Mouse (Mus musculus) CH12.LX (cell line): ENCODE results near the gene Arl15. TPM values are rescaled to one million over a fixed set of nuclear protein-coding genes. Genes with fewer than 3 reads are reported as not detected.

Experiments
- DNase-seq: peaks from one replicate; pipeline ENCODE4 v3.0.0-alpha.2; 2013; ENCODE audit errors: extremely low read depth
- H3K27ac ChIP-seq: 2 replicates; pipeline ENCODE4 v1.5.1; 2012; ENCODE audit warnings: low read depth, mild to moderate bottlenecking, control low read depth, moderate library complexity; ENCODE audit not compliant: insufficient read depth
- H3K27me3 ChIP-seq: replicated peaks from 2 replicates; pipeline ENCODE3; 2012; ENCODE audit warnings: inconsistent platforms
- H3K36me3 ChIP-seq, 2 experiments: replicated peaks in 1 of 2; 2 replicates each; pipeline versions ENCODE3 to v1.6.1; 2012; ENCODE audit warnings: inconsistent platforms in 1 of 2, low read length in 1 of 2, mild to moderate bottlenecking in 1 of 2, mixed read lengths in 1 of 2, moderate library complexity in 1 of 2; ENCODE audit not compliant: control insufficient read depth in 1 of 2, insufficient read depth in 1 of 2
- H3K4me1 ChIP-seq, 2 experiments: 2 replicates each; pipeline ENCODE4 v1.6.1; 2012; ENCODE audit warnings: inconsistent platforms in 1 of 2, moderate library complexity in 1 of 2; ENCODE audit not compliant: insufficient read depth in 2 of 2, control insufficient read depth in 1 of 2
- H3K4me2 ChIP-seq: 2 replicates; pipeline ENCODE4 v1.6.1; 2012; ENCODE audit warnings: low read depth, mild to moderate bottlenecking, control low read depth; ENCODE audit not compliant: poor library complexity, insufficient read depth, severe bottlenecking
- H3K4me3 ChIP-seq, 3 experiments: fragments of 150-350 bp in 1 of 3; sonication (generic) in 1 of 3; replicated peaks in 1 of 3; 2 replicates each; pipeline versions ENCODE3 to v1.5.1; 2011 to 2012; ENCODE audit warnings: low read depth in 2 of 3, low read length in 2 of 3, mild to moderate bottlenecking in 2 of 3, moderate library complexity in 2 of 3, control low read depth in 1 of 3, improper control_type of control experiment in 1 of 3, inconsistent platforms in 1 of 3, mixed read lengths in 1 of 3; ENCODE audit not compliant: poor library complexity in 1 of 3
- H3K79me2 ChIP-seq: replicated peaks from 2 replicates; pipeline ENCODE4 v1.6.1; 2012; ENCODE audit warnings: mild to moderate bottlenecking, moderate library complexity; ENCODE audit not compliant: control insufficient read depth, poor library complexity, insufficient read depth, severe bottlenecking; ENCODE audit errors: extremely low read depth
- H3K9ac ChIP-seq: 2 replicates; pipeline ENCODE4 v1.6.1; 2012; ENCODE audit warnings: low read depth, mild to moderate bottlenecking, control low read depth, moderate library complexity; ENCODE audit not compliant: insufficient read depth
- H3K9me3 ChIP-seq: replicated peaks from 2 replicates; pipeline ENCODE3; 2012; ENCODE audit warnings: low read length, inconsistent platforms, mixed read lengths
- CHD1 ChIP-seq: IDR thresholded peaks from 2 replicates; pipeline ENCODE4 v1.6.1; 2012; ENCODE audit warnings: low read depth, low read length, improper control_type of control experiment, inconsistent platforms
- CTCF ChIP-seq, 2 experiments: IDR thresholded peaks in 1 of 2; conservative IDR thresholded peaks in 1 of 2; 2 replicates each; pipeline ENCODE4 v1.5.1; 2011 to 2012; ENCODE audit warnings: low read depth in 2 of 2, low read length in 2 of 2, improper control_type of control experiment in 1 of 2, inconsistent platforms in 1 of 2, mild to moderate bottlenecking in 1 of 2, moderate library complexity in 1 of 2
- E2F4 ChIP-seq: IDR thresholded peaks from 2 replicates; pipeline ENCODE4 v1.6.1; 2011; ENCODE audit warnings: low read depth, low read length, improper control_type of control experiment; ENCODE audit not compliant: insufficient replicate concordance
- IRF4 ChIP-seq: IDR thresholded peaks from 2 replicates; pipeline ENCODE4 v1.6.1; 2014; ENCODE audit warnings: low read depth, mild to moderate bottlenecking, inconsistent platforms, low read length, improper control_type of control experiment
- JUN ChIP-seq: IDR thresholded peaks from 2 replicates; pipeline ENCODE4 v1.6.1; 2011; ENCODE audit warnings: low read depth, mild to moderate bottlenecking, low read length, improper control_type of control experiment, moderate library complexity; ENCODE audit not compliant: insufficient read depth
- JUND ChIP-seq: conservative IDR thresholded peaks from 2 replicates; pipeline ENCODE4 v1.6.1; 2011; ENCODE audit warnings: low read depth, low read length, improper control_type of control experiment
- MAX ChIP-seq: IDR thresholded peaks from 2 replicates; pipeline ENCODE4 v1.6.1; 2011; ENCODE audit warnings: low read length, improper control_type of control experiment
- MAZ ChIP-seq: IDR thresholded peaks from 2 replicates; pipeline ENCODE4 v1.6.1; 2012; ENCODE audit warnings: low read depth, mild to moderate bottlenecking, inconsistent platforms, low read length, improper control_type of control experiment, moderate library complexity
- MXI1 ChIP-seq: IDR thresholded peaks from 2 replicates; pipeline ENCODE4 v1.6.1; 2011; ENCODE audit warnings: mild to moderate bottlenecking, low read depth, low read length, improper control_type of control experiment
- MYC ChIP-seq: IDR thresholded peaks from 2 replicates; pipeline ENCODE4 v1.6.1; 2011; ENCODE audit warnings: low read depth, mild to moderate bottlenecking, improper control_type of control experiment, low read length
- NELFE ChIP-seq: IDR thresholded peaks from 2 replicates; pipeline ENCODE4 v1.6.1; 2011; ENCODE audit warnings: low read depth, low read length, improper control_type of control experiment
- PAX5 ChIP-seq: IDR thresholded peaks from 2 replicates; pipeline ENCODE4 v1.6.1; 2012; ENCODE audit warnings: low read length, inconsistent platforms, mixed read lengths
- POLR2A ChIP-seq: IDR thresholded peaks from 2 replicates; pipeline ENCODE4 v1.6.1; 2011; ENCODE audit warnings: low read depth, mild to moderate bottlenecking, improper control_type of control experiment, low read length
- RAD21 ChIP-seq: IDR thresholded peaks from 2 replicates; pipeline ENCODE4 v1.6.1; 2011; ENCODE audit warnings: low read depth, mild to moderate bottlenecking, low read length, improper control_type of control experiment, moderate library complexity
- RCOR1 ChIP-seq: conservative IDR thresholded peaks from 2 replicates; pipeline ENCODE4 v1.6.1; 2012; ENCODE audit warnings: low read depth, mild to moderate bottlenecking, inconsistent platforms, low read length, improper control_type of control experiment
- SMC3 ChIP-seq: IDR thresholded peaks from 2 replicates; pipeline ENCODE4 v1.6.1; 2011; ENCODE audit warnings: low read depth, low read length, improper control_type of control experiment
- TBP ChIP-seq: conservative IDR thresholded peaks from 2 replicates; pipeline ENCODE4 v1.6.1; 2011; ENCODE audit warnings: low read depth, low read length, improper control_type of control experiment
- UBTF ChIP-seq: IDR thresholded peaks from 2 replicates; pipeline ENCODE4 v1.6.1; 2012; ENCODE audit warnings: low read depth, mild to moderate bottlenecking, inconsistent platforms, low read length, improper control_type of control experiment, moderate library complexity
- ZC3H11A ChIP-seq: IDR thresholded peaks from 2 replicates; pipeline ENCODE4 v1.6.1; 2012; ENCODE audit warnings: low read depth, mild to moderate bottlenecking, inconsistent platforms, low read length, improper control_type of control experiment
- ZKSCAN1 ChIP-seq: IDR thresholded peaks from 2 replicates; pipeline ENCODE4 v1.6.1; 2012; ENCODE audit warnings: low read depth, inconsistent platforms, low read length, improper control_type of control experiment, borderline replicate concordance
- ZMIZ1 ChIP-seq: IDR thresholded peaks from 2 replicates; pipeline ENCODE4 v1.6.1; 2012; ENCODE audit warnings: low read depth, mild to moderate bottlenecking, inconsistent platforms, low read length, improper control_type of control experiment
- ZNF384 ChIP-seq: IDR thresholded peaks from 2 replicates; pipeline ENCODE4 v1.6.1; 2012; ENCODE audit warnings: low read depth, low read length, improper control_type of control experiment, inconsistent platforms
- dilution Hi-C: fragments of 300-500 bp; cut with MboI; formaldehyde crosslinking; loops from 2 replicates; pipeline ENCODE4 v1.14.3; 2020; ENCODE audit warnings: low sequenced_read_pairs; ENCODE audit not compliant: extremely low pct_unique_long_range_greater_than_20kb, extremely low pct_ligation_motif_present
- in situ Hi-C: fragments of 300-500 bp; cut with MboI; formaldehyde crosslinking; loops from 3 replicates; pipeline ENCODE4 v1.14.3; 2019; ENCODE audit warnings: low sequenced_read_pairs, low pct_ligation_motif_present, low pct_unique_long_range_greater_than_20kb, mixed read lengths
- polyA plus RNA-seq: library from polyadenylated mRNA; unstranded; fragments of >175 nt; gene quantifications from 2 replicates; pipeline ENCODE4 v1.2.1, GENCODE M21; 2012; ENCODE audit warnings: low read depth; ENCODE audit not compliant: insufficient read length
- total RNA-seq, 2 experiments: library from RNA; depleted of rRNA; stranded (reverse); fragments of 300-350 nt in 1 of 2; fragments of >200 nt in 1 of 2; gene quantifications; 2 replicates each; pipeline ENCODE4 v1.2.3; 2012 to 2014

Gene Arl15
- total and polyA plus RNA-seq, 3 experiments, result 2.2 to 5.2 (median 4.8) TPM

- Histone ChIP-seq H3K79me2 (no peaks in the 10 kb centered on the region), H3K9ac (no peak overlapping the region), H3K4me2 (no peak overlapping the region), H3K27me3 (no peaks in the 10 kb centered on the region), H3K4me3 (no peak overlapping the region), H3K9me3 (no peaks in the 10 kb centered on the region), H3K36me3 (peaks cover 0 to 7% of the 10 kb centered on the region in 2 experiments), H3K27ac (no peak overlapping the region), H3K4me1 (no peaks in the 10 kb centered on the region)
- DNase-seq, result no peak
- in situ Hi-C loops, result no loop called here
- dilution Hi-C loops, result no loop called here
- TF ChIP-seq POLR2A (no peak), UBTF (no peak), MAZ (no peak), ZKSCAN1 (no peak), RAD21 (no peak), IRF4 (no peak), RCOR1 (no peak), MAX (no peak), SMC3 (no peak), NELFE (no peak), ZMIZ1 (no peak), MXI1 (no peak), CTCF (conservative IDR thresholded peaks at IDR 0.05 in 1 of 2, IDR thresholded peaks at IDR 0.05 in 1 of 2; ENCODE audit: low read depth in 2 of 2, low read length in 2 of 2) (no peak), TBP (no peak), PAX5 (no peak), E2F4 (no peak), ZC3H11A (no peak)
Observed at GRCm38 (mm10) chr13:114010521-114010920, 216.2 kb downstream of the Arl15 start.

DNA sequence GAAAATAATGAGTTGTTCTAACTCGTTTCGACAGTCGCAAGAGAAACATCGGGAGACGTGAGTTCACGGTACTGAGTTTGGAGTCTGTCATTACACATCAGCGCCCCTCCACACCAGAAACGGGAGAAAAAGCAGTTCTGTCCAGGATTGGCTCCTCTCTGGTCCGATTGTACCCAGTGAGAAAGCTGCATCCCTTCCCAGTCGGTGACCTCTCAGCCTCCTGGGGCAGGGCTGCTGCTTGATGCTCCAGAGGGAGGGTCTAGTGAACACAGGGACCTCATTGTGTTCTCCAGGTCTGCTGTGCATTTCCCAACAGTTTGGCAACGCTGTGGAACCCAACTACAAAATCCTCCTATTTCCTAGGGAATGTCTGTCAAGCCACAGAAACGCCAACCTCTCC lies 216.7 kb downstream of the Arl15 start:
- no peak overlapping the region for H3K4me2 ChIP-seq
- dilution Hi-C loops, result no loop called here
- in situ Hi-C loops, result no loop called here
- no peaks in the 10 kb centered on the region for H3K4me1 ChIP-seq
- no peak for DNase-seq
- H3K27me3 ChIP-seq, result no peaks in the 10 kb centered on the region
- H3K4me3 ChIP-seq, result no peak overlapping the region
- H3K27ac ChIP-seq, result no peak overlapping the region
- no peak overlapping the region for H3K9ac ChIP-seq
- TF ChIP-seq CHD1, result no peak
- TF ChIP-seq JUN, result no peak
- no peak for TF ChIP-seq MYC
- no peak for TF ChIP-seq ZNF384
- TF ChIP-seq JUND, result no peak
- no peaks in the 10 kb centered on the region for H3K9me3 ChIP-seq
- no peaks in the 10 kb centered on the region for H3K79me2 ChIP-seq
- peaks cover 0 to 7% of the 10 kb centered on the region in 2 experiments for H3K36me3 ChIP-seq
